Mouse (Mus musculus) lung, adult 10 weeks (tissue): ENCODE results near the gene Il1f6. TPM values are rescaled to one million over a fixed set of nuclear protein-coding genes. Genes with fewer than 3 reads are reported as not detected.

Experiments
- polyA plus RNA-seq: library from polyadenylated mRNA; stranded (reverse); fragments of 350-450 nt; fragmentation: Illumina TruSeq; extraction: RNeasy Lipid Tissue Mini Kit (QIAGEN cat#74804); gene quantifications from one replicate; pipeline ENCODE4 v1.2.3, GENCODE M21; 2014; ENCODE audit warnings: low read depth, low replicate concordance; ENCODE audit not compliant: insufficient read depth

Gene Il1f6
- not detected for polyA plus RNA-seq

DNA sequence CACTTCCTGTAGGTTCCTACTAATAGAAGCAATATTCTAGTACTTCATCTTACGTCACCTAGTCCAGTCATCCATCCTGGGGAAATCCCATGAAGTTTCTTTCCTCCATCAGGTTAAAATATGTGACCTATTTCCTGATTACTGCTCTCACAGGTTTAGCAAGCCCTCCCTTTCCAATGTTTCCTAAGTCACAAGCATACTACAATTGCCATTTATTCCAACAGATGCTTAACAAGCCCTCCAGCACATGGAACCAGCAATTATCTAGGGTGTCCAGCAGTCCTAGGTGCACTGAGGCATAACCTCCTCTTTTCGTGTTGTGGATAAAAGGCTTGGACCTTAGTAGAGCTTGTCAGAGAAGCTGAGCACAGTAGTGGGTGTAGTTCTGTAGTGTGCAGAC is at the start of gene Il1f6:
Gene Il1f6 (plus strand): TSS at position 301 of the 400 bp plus-strand sequence.

DNA sequence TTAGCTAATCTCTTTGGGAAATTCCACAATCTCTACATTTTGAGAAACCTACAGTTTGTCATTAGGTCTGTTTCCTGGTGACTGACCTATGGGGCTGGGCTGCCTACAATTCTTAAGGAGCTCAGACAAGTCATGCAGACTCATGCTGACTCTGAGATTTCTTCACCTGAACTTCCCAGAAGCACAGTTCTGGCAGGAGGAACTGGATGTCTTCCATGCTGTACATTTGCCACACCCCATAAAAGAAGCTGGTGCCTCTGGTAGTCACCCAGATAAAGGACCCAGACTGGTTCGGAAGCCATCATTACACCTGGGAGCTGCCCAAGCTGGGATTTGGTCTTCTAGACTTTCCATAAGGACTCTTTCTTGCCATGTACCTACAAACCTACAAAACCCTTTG is 29.0 kb upstream of the Il1f6 start, which contains the start of gene Il1f9:
Gene Il1f9 (plus strand): TSS at position 301 of the 400 bp plus-strand sequence.

Other genes with a start within 250 kb of the Il1f6 start
- gene Hnmt, start 166.0 kb upstream of the Il1f6 start, polyA plus RNA-seq, result 22.2 TPM
- not detected for gene Tbpl2, start 118.8 kb upstream of the Il1f6 start, polyA plus RNA-seq
- not detected for gene Il1f8, start 62.3 kb upstream of the Il1f6 start, polyA plus RNA-seq
- gene Il1f9, start 28.9 kb upstream of the Il1f6 start, polyA plus RNA-seq, result 1.7 TPM
- not detected for gene Il1f5, start 61.5 kb downstream of the Il1f6 start, polyA plus RNA-seq
- not detected for gene Il1f10, start 75.8 kb downstream of the Il1f6 start, polyA plus RNA-seq
- gene Il1rn, start 121.4 kb downstream of the Il1f6 start, polyA plus RNA-seq, result 9.0 TPM
- 7.0 TPM for gene Psd4, start 152.2 kb downstream of the Il1f6 start, polyA plus RNA-seq